Mouse (Mus musculus) lung, embryonic 14.5 days (tissue): ENCODE results near the gene Ctdsp1. TPM values are rescaled to one million over a fixed set of nuclear protein-coding genes. Genes with fewer than 3 reads are reported as not detected.

Experiments
- ATAC-seq: fragments of 200-750 bp; cut with Nextera tagmentation; 2 replicates; pipeline ENCODE4 v1.8.0; 2017; ENCODE audit warnings: mild to moderate bottlenecking, moderate TSS enrichment, moderate library complexity; ENCODE audit not compliant: insufficient read depth
- DNase-seq: peaks from one replicate; pipeline ENCODE4 v3.0.0-alpha.2; 2015
- H3K27ac ChIP-seq: fragments of 300-500 bp; sonication (generic); 2 replicates; pipeline ENCODE4 v1.5.1; 2014; ENCODE audit warnings: low read depth, mild to moderate bottlenecking, moderate library complexity
- H3K27me3 ChIP-seq: fragments of 300-500 bp; sonication (generic); 2 replicates; pipeline ENCODE4 v1.6.1; 2014; ENCODE audit warnings: low read length, control low read depth; ENCODE audit not compliant: insufficient read depth
- H3K36me3 ChIP-seq: fragments of 300-500 bp; sonication (generic); 2 replicates; pipeline ENCODE4 v1.6.1; 2014; ENCODE audit warnings: control low read depth; ENCODE audit not compliant: insufficient read depth
- H3K4me1 ChIP-seq: fragments of 300-500 bp; sonication (generic); 2 replicates; pipeline ENCODE4 v1.6.1; 2014; ENCODE audit warnings: antibody characterized with exemption, control low read depth; ENCODE audit not compliant: insufficient read depth
- H3K4me2 ChIP-seq: fragments of 300-500 bp; sonication (generic); 2 replicates; pipeline ENCODE4 v1.6.1; 2014; ENCODE audit warnings: mild to moderate bottlenecking
- H3K4me3 ChIP-seq: fragments of 300-500 bp; sonication (generic); 2 replicates; pipeline ENCODE4 v1.5.1; 2014; ENCODE audit warnings: low read depth, low read length
- H3K9ac ChIP-seq: fragments of 300-500 bp; sonication (generic); 2 replicates; pipeline ENCODE4 v1.6.1; 2014
- H3K9me3 ChIP-seq: fragments of 300-500 bp; sonication (generic); 2 replicates; pipeline ENCODE4 v1.6.1; 2016; ENCODE audit warnings: low read depth, low read length, control low read depth
- CTCF ChIP-seq: IDR thresholded peaks from 2 replicates; pipeline ENCODE4 v1.5.1; 2016; ENCODE audit warnings: antibody characterized with exemption, low read depth
- WGBS: fragments of 180-500 bp; shearing (Covaris S2); extraction: QIAGEN DNeasy Blood & Tissue Kit; methylation state at CpG from one replicate; pipeline ENCODE4 v1.1.7; 2014; 5-methylcytosine and 5-hydroxymethylcytosine counted together
- polyA plus RNA-seq: library from polyadenylated mRNA; unstranded; fragments of >200 nt; fragmentation: Nextera tagmentation; extraction: Ambion mirVana; gene quantifications from 2 replicates; pipeline ENCODE4 v1.2.1, GENCODE M21; 2014

Ctdsp1 gene
- polyA plus RNA-seq, 1 experiment from 2014 or later, result 102 TPM

GRCm38 (mm10) chr1:74397268-74397918, 6.1 kb downstream of the Ctdsp1 start:
- WGBS, result 0% methylated on average over 41 of the region's 41 CpGs

GRCm38 (mm10) chr1:74397919-74398451, 6.7 kb downstream of the Ctdsp1 start:
- Histone ChIP-seq H3K9ac (peak overlapping the region; percentile 59), H3K27ac (peak overlapping the region; percentile 90), H3K4me2 (peak overlapping the region; percentile 88), H3K36me3 (peaks cover 25% of the 10 kb centered on the region), H3K27me3 (no peaks in the 10 kb centered on the region), H3K4me1 (no peaks in the 10 kb centered on the region; the same call in 1 of the 2 replicates), H3K4me3 (peak overlapping the region; percentile 41), H3K9me3 (no peaks in the 10 kb centered on the region)
- DNase-seq (peak; percentile 84), ATAC-seq (peak; percentile 41)
- WGBS, result 2% methylated on average over 11 of the region's 11 CpGs
- TF ChIP-seq CTCF, result peak; percentile 77

More at GRCm38 (mm10) chr1:74397268-74397918, 6.1 kb downstream of the Ctdsp1 start:
- DNase-seq, result peak; percentile 100
- Histone ChIP-seq H3K9me3 (no peaks in the 10 kb centered on the region), H3K36me3 (peaks cover 25% of the 10 kb centered on the region), H3K4me2 (peak overlapping the region; percentile 88), H3K4me1 (no peaks in the 10 kb centered on the region; the same call in none of the 2 replicates), H3K27me3 (no peaks in the 10 kb centered on the region), H3K4me3 (peak overlapping the region; percentile 41), H3K27ac (peak overlapping the region; percentile 90), H3K9ac (peak overlapping the region; percentile 59)
- peak; percentile 93 for TF ChIP-seq CTCF
- peak; percentile 93 for ATAC-seq

DNA sequence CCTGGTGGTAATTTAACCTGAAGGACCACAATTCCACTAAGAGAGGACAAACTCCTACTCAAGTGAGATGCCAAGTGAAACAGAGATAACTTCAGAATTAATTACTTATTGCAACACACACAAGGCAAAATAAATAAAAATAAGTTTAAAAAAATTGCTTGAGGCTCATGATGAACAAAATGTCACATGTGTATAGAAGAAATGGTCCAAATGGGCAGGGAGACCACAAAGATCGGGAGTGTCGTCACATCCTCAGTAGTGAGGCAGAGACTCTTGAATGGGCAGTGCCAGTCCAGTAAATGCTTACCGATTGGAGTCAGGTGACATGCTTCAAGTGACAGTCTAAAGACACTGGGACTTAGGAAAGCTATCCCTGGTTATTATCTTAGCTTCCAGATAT, 9.2 kb downstream of the Ctdsp1 start:
- 70% methylated on average over 3 of the region's 3 CpGs for WGBS
- Histone ChIP-seq H3K9ac (no peak overlapping the region), H3K27me3 (no peaks in the 10 kb centered on the region), H3K36me3 (0 out of 2 replicates have a peak, but pooled peaks cover under 1% of the 10 kb centered on the region), H3K9me3 (no peaks in the 10 kb centered on the region), H3K27ac (no peak overlapping the region), H3K4me2 (no peak overlapping the region), H3K4me1 (no peaks in the 10 kb centered on the region), H3K4me3 (no peak overlapping the region)
- TF ChIP-seq CTCF, result no peak
- DNase-seq (no peak), ATAC-seq (no peak)

DNA sequence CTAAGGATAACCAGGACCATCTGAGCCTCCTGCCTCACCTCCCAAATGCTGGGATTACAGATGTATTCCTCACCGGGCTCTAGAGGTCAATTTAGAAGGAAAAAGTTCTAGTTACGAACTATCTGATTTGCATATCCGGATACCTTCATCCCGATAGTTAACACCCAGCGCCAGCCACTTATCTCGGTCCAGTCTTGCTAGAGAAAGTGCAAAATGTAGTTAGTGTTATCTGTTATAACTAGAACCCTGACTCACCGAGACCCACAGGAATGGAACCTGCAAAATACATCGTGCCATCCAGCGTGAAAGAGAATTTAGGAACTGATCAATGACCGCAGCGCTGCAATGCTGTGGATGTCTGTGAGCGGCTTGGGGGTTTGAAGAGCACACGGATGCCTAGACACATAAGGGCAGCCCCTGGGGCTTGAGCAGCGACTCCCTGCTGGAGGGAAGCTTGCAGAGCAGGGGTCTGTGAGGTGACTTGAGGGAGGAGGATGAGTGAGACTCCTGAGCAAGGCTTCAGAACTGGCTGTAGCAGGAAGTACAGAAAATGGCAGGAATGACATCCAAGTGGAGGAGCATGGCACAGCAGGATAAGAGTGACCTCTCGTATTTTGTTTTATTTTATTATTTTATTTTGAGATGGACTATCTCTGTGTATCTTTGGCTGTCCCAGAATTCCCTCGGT, 9.8 kb downstream of the Ctdsp1 start:
- no peak overlapping the region for H3K9ac ChIP-seq
- WGBS, result 40% methylated on average over 16 of the region's 16 CpGs
- no peaks in the 10 kb centered on the region for H3K36me3 ChIP-seq
- no peak for ATAC-seq
- 0 out of 2 replicates have a peak, but pooled peaks have one; percentile 3 for TF ChIP-seq CTCF
- H3K4me2 ChIP-seq, result no peak overlapping the region
- H3K27me3 ChIP-seq, result no peaks in the 10 kb centered on the region
- H3K9me3 ChIP-seq, result no peaks in the 10 kb centered on the region
- no peak for DNase-seq
- H3K4me1 ChIP-seq, result no peaks in the 10 kb centered on the region
- no peak overlapping the region for H3K4me3 ChIP-seq
- no peak overlapping the region for H3K27ac ChIP-seq

GRCm38 (mm10) chr1:74404206-74404605, 12.9 kb downstream of the Ctdsp1 start:
- DNase-seq (no peak), ATAC-seq (no peak)
- 77% methylated on average over 4 of the region's 4 CpGs for WGBS
- H3K9ac ChIP-seq, result no peak overlapping the region
- H3K36me3 ChIP-seq, result no peaks in the 10 kb centered on the region
- H3K4me2 ChIP-seq, result no peak overlapping the region
- no peaks in the 10 kb centered on the region for H3K9me3 ChIP-seq
- no peak overlapping the region for H3K27ac ChIP-seq
- no peak for TF ChIP-seq CTCF
- no peaks in the 10 kb centered on the region for H3K27me3 ChIP-seq
- H3K4me1 ChIP-seq, result no peaks in the 10 kb centered on the region
- H3K4me3 ChIP-seq, result no peak overlapping the region

DNA sequence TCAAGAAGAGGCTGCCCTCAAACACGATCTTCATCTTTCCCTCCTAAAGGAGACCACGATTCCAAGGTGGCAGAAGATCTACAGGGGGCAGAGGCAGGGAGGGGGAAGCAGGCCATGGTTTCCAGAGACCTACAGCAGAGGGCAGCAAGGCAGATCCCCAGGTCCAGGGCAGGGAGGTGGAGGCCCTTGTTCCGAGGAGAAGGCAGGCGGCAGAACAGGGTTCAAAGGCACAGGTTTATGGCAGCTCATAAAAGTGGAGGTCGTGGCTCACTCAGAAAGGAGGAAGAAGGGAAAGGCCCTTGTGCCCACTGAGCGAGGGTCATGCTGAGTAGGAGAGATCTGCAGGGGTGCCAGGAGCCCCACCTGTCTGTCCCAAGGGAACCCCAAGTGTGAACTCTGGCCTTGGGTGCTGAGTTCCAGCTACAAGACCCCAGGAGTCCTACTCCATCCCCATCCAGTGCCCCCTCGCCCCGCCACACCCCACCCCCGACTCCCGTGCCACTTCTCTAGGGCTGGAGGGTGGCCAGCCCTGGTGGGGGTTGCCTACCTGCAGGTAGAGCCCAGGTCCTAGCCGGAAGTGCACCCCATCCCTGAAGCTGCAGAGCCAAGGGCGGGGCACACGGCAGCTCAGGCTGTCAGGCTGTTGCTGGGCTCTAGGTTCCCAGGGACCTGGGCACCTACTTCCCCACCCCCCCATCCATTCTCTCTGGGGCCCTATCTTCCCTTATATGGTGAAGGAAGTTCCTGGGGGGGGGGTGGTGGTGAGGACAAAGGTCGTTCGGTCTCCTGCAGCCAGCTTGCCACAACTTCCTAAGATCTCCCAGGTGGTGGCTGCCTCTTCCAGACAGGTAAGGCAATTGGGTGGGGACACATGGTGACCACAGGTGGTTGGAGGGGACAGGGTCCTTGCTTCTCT, 17.5 kb downstream of the Ctdsp1 start, which contains the start of gene Vil1:
Gene Vil1, plus strand, starts transcription at position 788 of the 916 bp plus-strand sequence.
- no peak for TF ChIP-seq CTCF
- ATAC-seq, result no peak
- Histone ChIP-seq H3K36me3 (no peaks in the 10 kb centered on the region), H3K9me3 (no peaks in the 10 kb centered on the region), H3K4me3 (no peak within 1 kb of the TSS), H3K27me3 (no peaks in the 10 kb centered on the region), H3K4me2 (no peak within 1 kb of the TSS), H3K27ac (no peak within 1 kb of the TSS), H3K9ac (no peak within 1 kb of the TSS), H3K4me1 (no peaks in the 10 kb centered on the region)
- WGBS, result 46% methylated on average over 15 of the region's 15 CpGs
- no peak for DNase-seq
